Mouse (Mus musculus): ENCODE data around the gene Rassf4. TPM values are rescaled to one million over a fixed set of nuclear protein-coding genes. Genes with fewer than 3 reads are reported as not detected.
A peak's percentile ranks its signal among the peaks of the same experiment; 100 is the strongest.

Gene Rassf4
- polyA plus RNA-seq, 1 experiment from 2014 or later = 10.0 TPM

DNA sequence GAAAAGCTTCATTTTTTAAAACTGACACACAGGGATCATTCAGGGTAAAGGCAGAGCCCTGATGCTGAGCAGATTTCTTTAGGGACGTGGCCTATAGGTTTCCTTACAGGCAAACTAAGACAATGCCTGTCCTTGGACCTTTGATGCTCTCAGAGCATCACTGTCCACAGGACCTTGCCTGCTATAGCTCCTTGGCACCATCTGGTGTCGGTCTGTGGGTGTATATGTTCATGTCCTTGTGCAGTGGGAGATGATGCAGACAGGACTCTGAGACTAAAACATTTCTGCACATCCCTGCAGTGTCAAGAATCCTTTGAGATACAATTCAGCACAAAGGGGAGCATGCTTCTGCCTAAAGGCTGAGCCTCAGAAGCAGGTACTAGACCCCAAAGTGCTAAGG is 23.7 kb upstream of the Rassf4 start:
- Histone ChIP-seq H3K4me1 (ENCODE audit: insufficient read depth, low read depth, low read length) (no peaks in the 10 kb centered on the region), H3K4me2 (replicated peaks; ENCODE audit: low read depth, low read length) (no peak overlapping the region), H3K36me3 (ENCODE audit: insufficient read depth, low read length) (no peaks in the 10 kb centered on the region), H3K9me3 (ENCODE audit: low read length) (no peaks in the 10 kb centered on the region), H3K27me3 (replicated peaks; ENCODE audit: insufficient read depth, low read length) (no peaks in the 10 kb centered on the region), H3K9ac (replicated peaks; ENCODE audit: low read depth) (no peak overlapping the region), H3K4me3 (ENCODE audit: low read depth, low read length) (no peak overlapping the region), H3K27ac (ENCODE audit: low read length) (no peak overlapping the region)
- 49% methylated on average over 2 of the region's 2 CpGs for WGBS
- DNase-seq (ENCODE audit: low spot score) (peak; percentile 16), ATAC-seq (no peak)
- TF ChIP-seq CTCF (IDR thresholded peaks at IDR 0.05) = peak; percentile 79
- no peak for TF ChIP-seq EP300 (IDR thresholded peaks at IDR 0.05)

DNA sequence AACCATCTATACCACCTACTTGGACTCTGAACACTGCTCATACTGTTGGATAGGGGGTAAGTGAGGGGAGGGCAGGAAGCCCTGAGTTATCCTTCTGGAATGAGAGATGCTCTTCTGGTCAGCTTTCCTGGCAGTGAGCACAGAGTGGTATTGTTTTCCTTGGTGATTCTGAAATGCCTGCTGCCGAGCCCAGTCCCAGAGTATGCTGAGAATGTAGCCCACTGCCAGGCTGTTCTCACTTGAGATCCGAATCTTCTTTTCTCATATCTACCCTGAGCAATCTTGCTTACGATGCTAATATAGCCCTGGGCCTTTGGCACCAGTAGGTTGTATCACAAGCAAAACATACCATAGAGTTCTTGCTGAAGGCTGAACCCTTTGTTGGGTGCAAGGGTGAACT is 20.6 kb upstream of the Rassf4 start:
- Histone ChIP-seq H3K4me3 (ENCODE audit: low read depth, low read length) (no peak overlapping the region), H3K9me3 (ENCODE audit: low read length) (no peaks in the 10 kb centered on the region), H3K4me2 (replicated peaks; ENCODE audit: low read depth, low read length) (no peak overlapping the region), H3K27ac (ENCODE audit: low read length) (no peak overlapping the region), H3K36me3 (ENCODE audit: insufficient read depth, low read length) (no peaks in the 10 kb centered on the region), H3K4me1 (ENCODE audit: insufficient read depth, low read depth, low read length) (no peaks in the 10 kb centered on the region), H3K27me3 (replicated peaks; ENCODE audit: insufficient read depth, low read length) (no peaks in the 10 kb centered on the region), H3K9ac (replicated peaks; ENCODE audit: low read depth) (no peak overlapping the region)
- no peak for DNase-seq (ENCODE audit: low spot score)
- 68% methylated on average over 3 of the region's 3 CpGs for WGBS
- no peak for ATAC-seq
- TF ChIP-seq CTCF (IDR thresholded peaks at IDR 0.05) (no peak), EP300 (IDR thresholded peaks at IDR 0.05) (no peak)

DNA sequence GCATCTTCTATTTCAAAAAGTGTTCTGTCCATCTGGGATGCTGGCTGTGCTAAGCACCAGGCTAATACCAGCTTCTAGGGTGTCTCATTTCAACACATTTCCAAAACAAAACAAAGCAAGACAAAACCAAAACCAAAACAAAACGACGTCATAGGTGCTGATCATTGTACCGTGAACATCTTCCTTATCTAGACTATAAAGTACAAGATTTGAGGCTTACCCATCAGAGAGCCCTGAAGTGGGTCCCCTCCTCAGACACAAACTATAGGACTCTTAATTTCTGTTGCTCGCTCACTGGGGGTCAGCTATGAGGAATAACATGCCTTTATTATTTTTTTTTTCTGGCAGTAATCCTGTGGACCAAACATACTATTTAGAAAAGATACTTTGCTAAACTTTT is 19.9 kb upstream of the Rassf4 start:
- H3K4me1 ChIP-seq (ENCODE audit: insufficient read depth, low read depth, low read length) = no peaks in the 10 kb centered on the region
- ATAC-seq = no peak

DNA sequence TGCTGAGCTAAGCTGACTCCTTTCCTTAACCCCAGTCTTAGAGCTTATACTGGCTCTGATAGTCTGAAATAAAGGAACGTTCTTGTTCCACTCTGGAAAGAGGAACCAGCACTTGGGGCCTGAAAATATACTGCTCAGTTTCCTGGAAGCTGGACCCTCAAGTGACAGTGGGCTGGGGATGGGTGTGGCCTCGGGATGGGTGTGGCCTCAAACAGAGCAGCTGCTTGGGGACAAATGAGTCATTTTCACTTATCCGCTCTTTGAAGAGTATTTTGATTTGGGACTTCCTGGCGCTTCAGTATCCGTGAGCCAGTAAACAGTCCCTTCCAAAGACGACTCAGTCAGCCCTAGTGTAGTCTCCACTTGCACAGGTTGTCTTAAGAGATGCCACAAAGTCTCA is 8.6 kb upstream of the Rassf4 start:
- Histone ChIP-seq H3K9me3 (ENCODE audit: low read length) (no peaks in the 10 kb centered on the region), H3K4me3 (ENCODE audit: low read depth, low read length) (no peak overlapping the region), H3K36me3 (ENCODE audit: insufficient read depth, low read length) (no peaks in the 10 kb centered on the region), H3K9ac (replicated peaks; ENCODE audit: low read depth) (no peak overlapping the region), H3K4me1 (ENCODE audit: insufficient read depth, low read depth, low read length) (no peaks in the 10 kb centered on the region), H3K4me2 (replicated peaks; ENCODE audit: low read depth, low read length) (no peak overlapping the region), H3K27me3 (replicated peaks; ENCODE audit: insufficient read depth, low read length) (no peaks in the 10 kb centered on the region), H3K27ac (ENCODE audit: low read length) (no peak overlapping the region)
- WGBS = 8% methylated on average over 6 of the region's 6 CpGs
- DNase-seq (ENCODE audit: low spot score) (peak; percentile 73), ATAC-seq (peak; percentile 86)
- TF ChIP-seq EP300 (IDR thresholded peaks at IDR 0.05) (peak; percentile 83), CTCF (IDR thresholded peaks at IDR 0.05) (no peak)

More for the DNA sequence above, 19.9 kb upstream of the Rassf4 start:
- Histone ChIP-seq H3K36me3 (ENCODE audit: insufficient read depth, low read length) (no peaks in the 10 kb centered on the region), H3K4me2 (replicated peaks; ENCODE audit: low read depth, low read length) (no peak overlapping the region), H3K9ac (replicated peaks; ENCODE audit: low read depth) (no peak overlapping the region), H3K9me3 (ENCODE audit: low read length) (no peaks in the 10 kb centered on the region), H3K27ac (ENCODE audit: low read length) (no peak overlapping the region), H3K27me3 (replicated peaks; ENCODE audit: insufficient read depth, low read length) (no peaks in the 10 kb centered on the region), H3K4me3 (ENCODE audit: low read depth, low read length) (no peak overlapping the region)
- TF ChIP-seq EP300 (IDR thresholded peaks at IDR 0.05) = no peak
- 79% methylated on average over 4 of the region's 4 CpGs for WGBS
- DNase-seq (ENCODE audit: low spot score) = no peak

DNA sequence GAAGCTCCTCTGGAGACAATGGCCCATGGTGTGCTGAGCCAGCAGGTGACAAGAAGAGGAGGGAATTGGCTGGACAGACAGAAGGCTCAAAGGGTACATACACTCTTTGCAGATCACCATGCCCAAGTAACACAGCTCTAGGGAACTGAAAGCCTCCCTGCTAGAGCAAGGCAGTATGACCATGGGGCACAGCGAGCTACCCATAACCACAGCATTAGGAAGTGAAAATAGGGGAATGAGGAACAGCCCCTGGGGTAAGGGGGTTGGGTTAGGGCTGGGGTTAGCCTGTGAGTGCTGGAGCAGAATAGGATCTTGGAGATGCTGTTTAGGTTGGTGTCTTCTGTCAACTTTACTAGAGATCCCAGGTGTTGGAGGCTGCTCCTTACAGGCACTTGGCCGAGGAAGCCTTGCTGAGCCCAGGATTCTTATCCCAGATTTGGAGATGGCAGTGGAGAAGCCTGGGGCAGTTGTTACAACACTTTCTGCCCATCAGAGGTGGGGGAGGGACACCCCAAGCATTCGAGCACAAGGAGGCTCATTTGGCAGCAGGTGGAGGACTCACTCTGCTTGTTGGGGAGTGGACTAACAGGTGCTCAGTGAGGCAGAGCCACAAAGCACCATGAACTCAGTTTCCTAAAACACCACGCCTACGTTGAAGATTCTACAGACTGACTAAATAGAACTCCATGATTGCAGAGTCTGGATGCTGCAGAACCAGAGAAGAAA is 6.0 kb upstream of the Rassf4 start:
- no peak; the same call in 1 of the 2 replicates for ATAC-seq
- no peak for TF ChIP-seq EP300 (IDR thresholded peaks at IDR 0.05)
- no peak for TF ChIP-seq CTCF (IDR thresholded peaks at IDR 0.05)
- H3K36me3 ChIP-seq (ENCODE audit: insufficient read depth, low read length) = no peaks in the 10 kb centered on the region
- no peak overlapping the region for H3K9ac ChIP-seq (replicated peaks; ENCODE audit: low read depth)
- H3K4me3 ChIP-seq (ENCODE audit: low read depth, low read length) = no peak overlapping the region
- 58% methylated on average over 5 of the region's 5 CpGs for WGBS
- DNase-seq (ENCODE audit: low spot score) = peak; percentile 21
- H3K4me1 ChIP-seq (ENCODE audit: insufficient read depth, low read depth, low read length) = no peaks in the 10 kb centered on the region
- no peak overlapping the region for H3K27ac ChIP-seq (ENCODE audit: low read length)
- no peaks in the 10 kb centered on the region for H3K9me3 ChIP-seq (ENCODE audit: low read length)
- no peak overlapping the region for H3K4me2 ChIP-seq (replicated peaks; ENCODE audit: low read depth, low read length)
- H3K27me3 ChIP-seq (replicated peaks; ENCODE audit: insufficient read depth, low read length) = no peaks in the 10 kb centered on the region

DNA sequence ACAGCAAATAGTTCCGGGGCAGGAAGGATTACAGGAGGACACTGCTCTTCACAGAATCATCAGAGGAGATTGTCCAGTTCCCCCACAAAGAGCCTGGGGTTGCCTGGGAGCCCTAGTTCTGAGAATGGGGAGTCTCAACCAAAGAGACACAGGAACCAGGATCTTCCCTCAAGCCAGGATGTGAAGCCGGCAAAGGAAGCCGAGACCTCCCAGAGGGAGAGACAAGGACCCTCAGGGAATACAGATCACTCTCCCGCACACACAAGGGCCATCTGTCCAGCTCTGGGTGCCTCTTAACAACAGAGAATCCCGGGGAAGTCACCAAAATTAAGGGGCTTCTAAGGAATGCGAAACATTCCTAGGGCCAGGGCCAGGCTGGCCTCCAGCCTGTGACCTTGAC is 3.6 kb upstream of the Rassf4 start:
- H3K27ac ChIP-seq (ENCODE audit: low read length) = no peak overlapping the region
- H3K4me2 ChIP-seq (replicated peaks; ENCODE audit: low read depth, low read length) = no peak overlapping the region
- no peak overlapping the region for H3K9ac ChIP-seq (replicated peaks; ENCODE audit: low read depth)
- no peak overlapping the region for H3K4me3 ChIP-seq (ENCODE audit: low read depth, low read length)
- peaks cover 10% of the 10 kb centered on the region; the same call in 1 of the 2 replicates for H3K4me1 ChIP-seq (ENCODE audit: insufficient read depth, low read depth, low read length)
- no peaks in the 10 kb centered on the region for H3K27me3 ChIP-seq (replicated peaks; ENCODE audit: insufficient read depth, low read length)
- H3K9me3 ChIP-seq (ENCODE audit: low read length) = no peaks in the 10 kb centered on the region
- H3K36me3 ChIP-seq (ENCODE audit: insufficient read depth, low read length) = no peaks in the 10 kb centered on the region
- 49% methylated on average over 6 of the region's 6 CpGs for WGBS
- no peak for TF ChIP-seq CTCF (IDR thresholded peaks at IDR 0.05)
- no peak for TF ChIP-seq EP300 (IDR thresholded peaks at IDR 0.05)
- DNase-seq (ENCODE audit: low spot score) (no peak), ATAC-seq (no peak)

Data from lung, postnatal 0 days (tissue).